Mouse (Mus musculus) cerebellum, adult 2 months (tissue): Measurements from ENCODE around the gene Ush2a.

Source experiments
- CTCF ChIP-seq: fragments of 200-500 bp; IDR thresholded peaks from 2 replicates; pipeline ENCODE4 v1.5.1; 2011; ENCODE audit warnings: low read depth, mild to moderate bottlenecking, control low read depth, low read length, moderate library complexity, borderline replicate concordance; ENCODE audit not compliant: insufficient read depth
- POLR2A ChIP-seq: fragments of 200-500 bp; IDR thresholded peaks from 2 replicates; pipeline ENCODE4 v1.6.1; 2011; ENCODE audit warnings: low read length, control low read depth, borderline replicate concordance; ENCODE audit not compliant: insufficient read depth

DNA sequence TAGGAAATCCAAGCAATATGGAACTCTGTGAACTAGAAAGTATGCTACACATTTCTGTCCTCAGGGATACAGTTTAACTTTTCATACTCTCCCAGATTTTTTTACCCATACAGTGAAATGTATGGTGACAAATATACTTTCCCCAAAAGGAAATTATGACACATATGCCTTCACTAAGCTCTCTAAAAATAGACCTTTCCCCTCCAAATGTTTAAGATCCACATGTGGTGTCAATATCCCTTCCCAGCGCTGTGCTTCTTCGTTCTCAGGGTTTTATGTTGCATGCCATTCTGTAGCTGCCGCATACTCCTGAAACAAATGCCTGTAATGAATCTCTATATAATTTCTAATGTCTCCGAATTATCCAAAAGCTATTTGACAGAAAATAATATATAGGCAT is 58.4 kb downstream of the Ush2a start:
- TF ChIP-seq CTCF: no peak
- TF ChIP-seq POLR2A: no peak
